Mouse (Mus musculus) liver, postnatal 0 days (tissue): Measurements from ENCODE around the gene Eva1c. TPM values are rescaled to one million over a fixed set of nuclear protein-coding genes. Genes with fewer than 3 reads are reported as not detected.
"Not testable (repeated sequence)": the region's sequence is repeated elsewhere in the genome, so short reads cannot be mapped to it uniquely, and the experiment has no call there.

Source experiments
- ATAC-seq: fragments of 200-750 bp; cut with Nextera tagmentation; 2 replicates; pipeline ENCODE4 v1.8.0; 2017; ENCODE audit warnings: mild to moderate bottlenecking, moderate library complexity
- DNase-seq: peaks from one replicate; pipeline ENCODE4 v3.0.0-alpha.2; 2016
- H3K27ac ChIP-seq: fragments of 300-500 bp; sonication (generic); 2 replicates; pipeline ENCODE4 v1.5.1; 2014; ENCODE audit warnings: antibody characterized with exemption, moderate library complexity, mild to moderate bottlenecking, low read depth
- H3K27me3 ChIP-seq: fragments of 300-500 bp; sonication (generic); 2 replicates; pipeline ENCODE4 v1.6.1; 2014; ENCODE audit warnings: low read length, control low read depth, mixed read lengths; ENCODE audit not compliant: insufficient read depth
- H3K36me3 ChIP-seq: fragments of 300-500 bp; sonication (generic); replicated peaks from 2 replicates; pipeline ENCODE4 v1.6.1; 2014; ENCODE audit warnings: mild to moderate bottlenecking, control low read depth, low read length, moderate library complexity, mixed read lengths; ENCODE audit not compliant: insufficient read depth
- H3K4me1 ChIP-seq: fragments of 300-500 bp; sonication (generic); 2 replicates; pipeline ENCODE4 v1.6.1; 2014; ENCODE audit warnings: antibody characterized with exemption, mild to moderate bottlenecking, control low read depth; ENCODE audit not compliant: insufficient read depth
- H3K4me2 ChIP-seq: fragments of 300-500 bp; sonication (generic); 2 replicates; pipeline ENCODE4 v1.6.1; 2014; ENCODE audit warnings: low read depth, mild to moderate bottlenecking, low read length, moderate library complexity, mixed read lengths
- H3K4me3 ChIP-seq: fragments of 300-500 bp; sonication (generic); 2 replicates; pipeline ENCODE4 v1.5.1; 2014; ENCODE audit warnings: low read depth, low read length
- H3K9ac ChIP-seq: fragments of 300-500 bp; sonication (generic); replicated peaks from 2 replicates; pipeline ENCODE4 v1.6.1; 2014; ENCODE audit warnings: mild to moderate bottlenecking, moderate library complexity
- H3K9me3 ChIP-seq: fragments of 300-500 bp; sonication (generic); 2 replicates; pipeline ENCODE4 v1.6.1; 2016; ENCODE audit warnings: mild to moderate bottlenecking, control low read depth, low read length, mixed read lengths
- CTCF ChIP-seq: sonication (generic); IDR thresholded peaks from 2 replicates; pipeline ENCODE4 v1.5.1; 2016; ENCODE audit warnings: antibody characterized with exemption, low read depth
- EP300 ChIP-seq: IDR thresholded peaks from 2 replicates; pipeline ENCODE4 v1.6.1; 2016; ENCODE audit warnings: antibody characterized with exemption, low read depth, mild to moderate bottlenecking
- WGBS: fragments of 180-500 bp; shearing (Covaris S2); extraction: QIAGEN DNeasy Blood & Tissue Kit; methylation state at CpG from one replicate; pipeline ENCODE4 v1.1.7; 2014; ENCODE audit not compliant: insufficient replicate concordance; 5-methylcytosine and 5-hydroxymethylcytosine counted together
- polyA plus RNA-seq: library from polyadenylated mRNA; unstranded; fragments of >200 nt; fragmentation: Nextera tagmentation; extraction: Ambion mirVana; gene quantifications from 2 replicates; pipeline ENCODE4 v1.2.1, GENCODE M21; 2015

Gene Eva1c
- polyA plus RNA-seq, 1 experiment from 2014 or later, result 1.1 TPM

- Histone ChIP-seq H3K36me3 (no peaks in the 10 kb centered on the region), H3K27me3 (peaks cover 9% of the 10 kb centered on the region; the same call in 1 of the 2 replicates), H3K4me3 (no peak overlapping the region), H3K27ac (peak overlapping the region; percentile 57), H3K9ac (no peak overlapping the region), H3K9me3 (no peaks in the 10 kb centered on the region), H3K4me2 (peak overlapping the region; percentile 45), H3K4me1 (no peaks in the 10 kb centered on the region; the same call in none of the 2 replicates)
- DNase-seq (no peak), ATAC-seq (peak; percentile 96)
- peak; percentile 70 for TF ChIP-seq EP300
- TF ChIP-seq CTCF, result no peak
- WGBS, result 71% methylated on average over 10 of the region's 10 CpGs
Observed at GRCm38 (mm10) chr16:90822284-90822935, 4.1 kb upstream of the Eva1c start.

- H3K27me3 ChIP-seq, result peaks cover 7% of the 10 kb centered on the region; the same call in 1 of the 2 replicates
- no peak overlapping the region for H3K4me2 ChIP-seq
- 69% methylated on average over 7 of the region's 7 CpGs for WGBS
- no peak for TF ChIP-seq CTCF
- no peak for TF ChIP-seq EP300
- no peak overlapping the region for H3K4me3 ChIP-seq
- H3K36me3 ChIP-seq, result no peaks in the 10 kb centered on the region
- H3K27ac ChIP-seq, result no peak overlapping the region
- ATAC-seq (no peak), DNase-seq (no peak)
- no peak overlapping the region for H3K9ac ChIP-seq
- no peaks in the 10 kb centered on the region for H3K9me3 ChIP-seq
- no peaks in the 10 kb centered on the region; the same call in none of the 2 replicates for H3K4me1 ChIP-seq
Observed at GRCm38 (mm10) chr16:90822981-90823380, 3.5 kb upstream of the Eva1c start.

- not testable (repeated sequence) for DNase-seq, H3K4me2 ChIP-seq, ATAC-seq, H3K9me3 ChIP-seq, H3K27ac ChIP-seq, H3K27me3 ChIP-seq, H3K4me3 ChIP-seq, H3K4me1 ChIP-seq, H3K36me3 ChIP-seq, H3K9ac ChIP-seq
- 70% methylated on average over 4 of the region's 4 CpGs for WGBS
Observed at GRCm38 (mm10) chr16:90823986-90824385, 2.5 kb upstream of the Eva1c start.

GRCm38 (mm10) chr16:90826041-90826440 is 478 bp upstream of the Eva1c start:
- ATAC-seq (no peak), DNase-seq (no peak)
- no peak overlapping the region for H3K4me3 ChIP-seq
- H3K4me2 ChIP-seq, result no peak overlapping the region
- TF ChIP-seq CTCF, result no peak
- no peak for TF ChIP-seq EP300
- no peak overlapping the region for H3K27ac ChIP-seq
- H3K36me3 ChIP-seq, result no peaks in the 10 kb centered on the region
- no peaks in the 10 kb centered on the region for H3K9me3 ChIP-seq
- H3K9ac ChIP-seq, result no peak overlapping the region
- WGBS, result 73% methylated on average over 5 of the region's 5 CpGs
- H3K4me1 ChIP-seq, result peaks cover 20% of the 10 kb centered on the region
- peaks cover 18% of the 10 kb centered on the region for H3K27me3 ChIP-seq

GRCm38 (mm10) chr16:90827498-90827897 is 979 bp downstream of the Eva1c start:
- peaks cover 24% of the 10 kb centered on the region for H3K4me1 ChIP-seq
- DNase-seq (no peak), ATAC-seq (no peak)
- H3K4me3 ChIP-seq, result no peak overlapping the region
- no peak overlapping the region for H3K27ac ChIP-seq
- no peaks in the 10 kb centered on the region for H3K9me3 ChIP-seq
- peaks cover 32% of the 10 kb centered on the region for H3K27me3 ChIP-seq
- TF ChIP-seq CTCF, result no peak
- TF ChIP-seq EP300, result no peak
- no peak overlapping the region for H3K9ac ChIP-seq
- no peaks in the 10 kb centered on the region for H3K36me3 ChIP-seq
- 87% methylated on average over 9 of the region's 9 CpGs for WGBS
- H3K4me2 ChIP-seq, result no peak overlapping the region

- ATAC-seq (no peak), DNase-seq (no peak)
- Histone ChIP-seq H3K4me2 (no peak overlapping the region), H3K4me1 (peaks cover 24% of the 10 kb centered on the region), H3K9ac (no peak overlapping the region), H3K27me3 (peaks cover 47% of the 10 kb centered on the region), H3K4me3 (no peak overlapping the region), H3K27ac (no peak overlapping the region), H3K36me3 (no peaks in the 10 kb centered on the region), H3K9me3 (no peaks in the 10 kb centered on the region)
- 73% methylated on average over 7 of the region's 7 CpGs for WGBS
- TF ChIP-seq CTCF (no peak), EP300 (no peak)
Observed at GRCm38 (mm10) chr16:90829136-90829535, 2.6 kb downstream of the Eva1c start.
